Comparison of ENCODE assay signal across 14 mouse cellular contexts in the genomic region with DNA sequence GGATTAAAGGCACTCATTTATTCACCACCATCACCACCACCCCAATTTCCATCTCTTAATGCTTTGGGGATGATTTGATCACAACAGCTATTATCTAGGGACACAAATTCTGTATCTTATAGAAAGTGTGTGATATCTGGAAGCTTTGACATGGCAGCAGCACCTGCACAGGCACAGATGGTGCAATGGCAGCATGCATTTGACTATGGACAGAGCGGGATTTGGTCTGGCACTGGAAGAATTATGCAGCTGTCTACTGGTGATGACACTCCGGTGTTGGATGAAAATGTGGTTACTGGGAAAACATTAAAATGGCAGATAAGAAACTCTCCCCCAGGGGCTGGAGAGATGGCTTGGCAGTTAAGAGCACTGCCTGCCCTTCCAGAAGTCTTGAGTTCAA.
"Had no signal": no experiment of that assay in that cellular context is flagged by ENCODE, and none has a peak within 500 bp of the region (broad histone marks: within the 10 kb centered on the region; RNA-seq: fewer than 3 reads in every experiment).

No protein-coding gene starts in this region.

- DNase-seq: retina, postnatal 1 day; right cerebral cortex, postnatal 14 days; right cerebral cortex, postnatal 4 days; spleen, adult 18-20 months; thymus, adult 18-20 months; thymus, adult 2 months; thymus, postnatal 14 days; thymus, postnatal 25 days; thymus, postnatal 36 days; thymus, postnatal 4 days had no signal

- H3K27me3 ChIP-seq: neural tube, embryonic 12.5 days; neural tube, embryonic 13.5 days; neural tube, embryonic 15.5 days; stomach, embryonic 15.5 days had no signal

- H3K4me3 ChIP-seq: neural tube, embryonic 12.5 days; neural tube, embryonic 13.5 days; neural tube, embryonic 15.5 days; stomach, embryonic 15.5 days had no signal

- H3K36me3 ChIP-seq: neural tube, embryonic 12.5 days; neural tube, embryonic 13.5 days; neural tube, embryonic 15.5 days; stomach, embryonic 15.5 days had no signal

- H3K4me2 ChIP-seq: neural tube, embryonic 12.5 days; neural tube, embryonic 13.5 days; neural tube, embryonic 15.5 days; stomach, embryonic 15.5 days had no signal
